Mouse (Mus musculus) cerebellum, adult 2 months (tissue): ENCODE results near the gene Ppp1r18. TPM values are rescaled to one million over a fixed set of nuclear protein-coding genes. Genes with fewer than 3 reads are reported as not detected.

Experiments used
- DNase-seq, 2 experiments: peaks; one replicate each; pipeline ENCODE4 v3.0.0; 2021
- H3K27ac ChIP-seq: fragments of 200-500 bp; 2 replicates; pipeline ENCODE4 v1.5.1; 2012; ENCODE audit warnings: low read length, control low read depth, inconsistent platforms; ENCODE audit not compliant: insufficient read depth
- H3K27me3 ChIP-seq: fragments of 200-500 bp; 2 replicates; pipeline ENCODE4 v1.6.1; 2012; ENCODE audit warnings: inconsistent platforms, mild to moderate bottlenecking, low read length, moderate library complexity; ENCODE audit not compliant: control insufficient read depth, insufficient read depth
- H3K4me1 ChIP-seq: fragments of 200-500 bp; 2 replicates; pipeline ENCODE4 v1.6.1; 2011; ENCODE audit warnings: low read length; ENCODE audit not compliant: control insufficient read depth, insufficient read depth
- H3K4me3 ChIP-seq: fragments of 200-500 bp; replicated peaks from 2 replicates; pipeline ENCODE3; 2011; ENCODE audit warnings: mild to moderate bottlenecking, low read depth, low read length, control low read depth; ENCODE audit not compliant: insufficient read depth
- CTCF ChIP-seq: fragments of 200-500 bp; IDR thresholded peaks from 2 replicates; pipeline ENCODE4 v1.5.1; 2011; ENCODE audit warnings: low read depth, mild to moderate bottlenecking, control low read depth, low read length, moderate library complexity, borderline replicate concordance; ENCODE audit not compliant: insufficient read depth
- POLR2A ChIP-seq: fragments of 200-500 bp; IDR thresholded peaks from 2 replicates; pipeline ENCODE4 v1.6.1; 2011; ENCODE audit warnings: low read length, control low read depth, borderline replicate concordance; ENCODE audit not compliant: insufficient read depth
- WGBS: fragments of 180-500 bp; shearing (Covaris S2); methylation state at CpG from one replicate; pipeline ENCODE4 v1.1.7; 2018; 5-methylcytosine and 5-hydroxymethylcytosine counted together
- polyA plus RNA-seq: library from polyadenylated mRNA; depleted of rRNA; stranded (reverse); fragments of >200 nt; gene quantifications from 2 replicates; pipeline ENCODE4 v1.2.3, GENCODE M21; 2012; rRNA removed

Ppp1r18 gene
- polyA plus RNA-seq, 1 experiment, result 8.7 TPM

DNA sequence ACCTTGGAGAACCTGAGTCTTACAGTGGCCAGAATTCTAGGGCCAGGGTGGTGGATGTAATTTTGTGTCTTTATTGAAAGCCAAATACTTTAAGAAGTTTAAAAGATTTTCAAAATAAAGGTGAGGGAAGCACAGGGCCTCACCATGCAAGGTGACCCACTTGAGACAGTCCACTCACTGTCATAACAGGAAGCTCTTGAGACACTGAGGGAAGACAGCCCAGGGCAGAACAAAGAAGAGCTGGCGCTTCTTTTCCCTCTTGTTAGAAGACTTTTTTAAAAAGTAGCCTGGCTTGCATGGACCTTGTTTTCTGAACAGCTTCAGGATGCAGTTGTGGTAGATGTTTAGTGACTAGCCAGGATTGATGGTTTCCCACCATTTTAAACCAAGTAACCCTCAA, 55.0 kb downstream of the Ppp1r18 start:
- no peak for DNase-seq
- 74% methylated on average over 1 of the region's 1 CpGs for WGBS
- Histone ChIP-seq H3K4me1 (peaks cover 4% of the 10 kb centered on the region; the same call in 1 of the 2 replicates), H3K4me3 (no peak overlapping the region), H3K27ac (no peak overlapping the region; the same call in 1 of the 2 replicates), H3K27me3 (no peaks in the 10 kb centered on the region)
- TF ChIP-seq POLR2A (no peak), CTCF (no peak)

DNA sequence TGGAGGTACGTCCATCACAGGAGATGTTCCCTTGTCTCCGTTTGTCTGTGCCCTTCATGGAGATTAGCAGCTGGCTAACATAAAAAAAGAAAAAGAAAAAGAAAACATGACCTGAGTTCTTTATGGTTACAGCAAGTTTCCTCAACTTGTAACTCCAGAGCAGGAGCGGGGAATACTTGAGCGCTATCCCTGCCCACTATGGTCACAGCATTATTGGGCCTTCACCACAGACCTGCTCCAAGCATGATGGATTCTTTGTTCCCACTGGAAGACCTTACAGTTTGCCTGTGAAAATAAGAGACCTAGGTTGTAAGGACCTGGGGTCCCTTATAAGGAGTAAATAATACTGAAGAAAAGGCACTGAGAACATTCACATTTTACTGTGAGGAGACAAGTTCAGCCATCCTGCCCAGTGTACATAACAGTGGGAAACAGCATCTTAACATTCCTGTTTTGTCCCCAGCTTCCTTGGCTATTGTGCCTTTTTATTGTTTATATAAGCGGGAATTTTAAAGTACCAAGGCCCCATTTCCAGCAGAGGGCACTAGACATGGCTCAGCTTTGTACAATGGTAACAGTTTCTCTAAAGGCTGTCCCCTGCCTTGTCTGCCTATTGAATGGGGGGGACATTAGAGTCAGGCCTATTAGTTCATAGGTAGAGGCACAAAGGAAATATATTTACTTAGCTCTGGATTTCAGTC, 55.6 kb downstream of the Ppp1r18 start:
- WGBS, result 64% methylated on average over 5 of the region's 5 CpGs
- no peak overlapping the region; the same call in 1 of the 2 replicates for H3K27ac ChIP-seq
- DNase-seq, result peak in 1 of 2 experiments; percentile 49
- peaks cover 4% of the 10 kb centered on the region; the same call in 1 of the 2 replicates for H3K4me1 ChIP-seq
- H3K4me3 ChIP-seq, result no peak overlapping the region
- TF ChIP-seq CTCF (no peak), POLR2A (no peak)
- no peaks in the 10 kb centered on the region for H3K27me3 ChIP-seq

DNA sequence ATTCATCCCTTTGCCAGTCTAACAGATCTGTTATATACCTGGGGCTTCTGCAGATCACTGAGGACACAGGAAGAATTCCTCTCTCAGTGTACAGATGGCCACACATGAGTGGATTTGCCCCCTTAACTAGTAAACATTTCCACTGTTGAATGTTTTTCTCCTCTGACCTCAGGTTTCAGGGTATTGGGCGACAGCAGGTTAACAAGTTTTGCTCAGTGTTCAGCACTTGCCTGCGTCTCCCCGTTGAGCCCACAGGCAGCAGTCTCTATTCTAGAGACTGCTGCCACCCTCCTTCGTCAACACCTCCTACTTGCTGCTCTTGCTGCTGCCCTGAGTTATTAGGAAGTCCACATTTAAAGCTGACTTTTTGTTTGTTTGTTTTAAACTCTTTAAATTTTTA, 56.3 kb downstream of the Ppp1r18 start:
- Histone ChIP-seq H3K4me3 (no peak overlapping the region), H3K4me1 (peaks cover 4% of the 10 kb centered on the region; the same call in 1 of the 2 replicates), H3K27ac (no peak overlapping the region), H3K27me3 (no peaks in the 10 kb centered on the region)
- 83% methylated on average over 4 of the region's 4 CpGs for WGBS
- DNase-seq, result no peak
- TF ChIP-seq CTCF, result no peak
- no peak for TF ChIP-seq POLR2A

DNA sequence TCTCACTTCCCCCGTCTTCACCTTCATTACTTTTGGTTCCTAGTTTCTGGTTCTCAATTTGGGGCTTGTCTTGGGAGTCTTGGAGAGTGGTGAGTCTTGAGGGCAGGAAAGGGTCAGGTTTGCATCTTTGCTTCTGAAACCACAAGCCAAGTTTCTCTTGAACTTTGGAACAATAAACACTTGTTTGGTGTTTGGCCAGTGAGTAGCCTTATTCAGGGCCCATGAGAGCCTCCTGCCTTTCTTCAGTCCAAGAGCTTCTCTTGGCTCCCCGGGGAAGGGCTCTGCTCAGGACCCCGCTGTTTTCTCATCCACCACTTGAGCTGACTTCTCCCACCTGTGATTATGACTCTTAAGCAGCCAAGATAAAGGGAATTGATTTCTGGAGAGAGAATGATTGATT, 57.2 kb downstream of the Ppp1r18 start:
- Histone ChIP-seq H3K4me3 (no peak overlapping the region), H3K27me3 (no peaks in the 10 kb centered on the region), H3K27ac (no peak overlapping the region), H3K4me1 (peaks cover 4% of the 10 kb centered on the region; the same call in 1 of the 2 replicates)
- no peak for DNase-seq
- no peak for TF ChIP-seq CTCF
- TF ChIP-seq POLR2A, result no peak
- WGBS, result 81% methylated on average over 3 of the region's 3 CpGs

DNA sequence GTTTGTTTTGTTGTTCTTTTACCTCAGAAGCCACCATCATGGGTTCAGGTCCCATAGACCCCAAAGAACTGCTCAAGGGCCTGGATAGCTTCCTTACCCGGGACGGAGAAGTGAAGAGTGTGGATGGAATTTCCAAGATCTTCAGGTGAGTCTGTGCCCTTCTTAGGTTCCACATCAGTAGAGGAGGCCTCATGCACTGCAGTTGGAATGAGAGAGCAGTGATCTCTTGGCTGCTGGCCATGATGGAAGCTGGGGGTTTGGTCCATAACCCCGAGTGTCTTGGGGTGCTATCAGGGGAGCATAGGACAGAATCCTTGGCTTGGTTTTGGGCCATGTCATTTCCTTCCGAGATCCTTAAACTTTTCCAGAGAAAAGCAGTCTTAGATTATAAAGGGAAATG, 57.9 kb downstream of the Ppp1r18 start:
- 74% methylated on average over 4 of the region's 4 CpGs for WGBS

More for the DNA sequence above, 57.9 kb downstream of the Ppp1r18 start:
- no peaks in the 10 kb centered on the region for H3K27me3 ChIP-seq
- no peak overlapping the region for H3K27ac ChIP-seq
- no peak for DNase-seq
- H3K4me3 ChIP-seq, result no peak overlapping the region
- TF ChIP-seq CTCF, result no peak
- TF ChIP-seq POLR2A, result no peak
- H3K4me1 ChIP-seq, result peaks cover 4% of the 10 kb centered on the region; the same call in 1 of the 2 replicates

Other genes with a start within 250 kb of the Ppp1r18 start
- not detected in 2 replicates for gene Gm9573, start 239.0 kb upstream of the Ppp1r18 start, polyA plus RNA-seq
- gene Mucl3, start 221.9 kb upstream of the Ppp1r18 start, polyA plus RNA-seq, result not detected in 2 replicates
- gene Vars2, start 198.0 kb upstream of the Ppp1r18 start, polyA plus RNA-seq, result 35.5 and 35.9 TPM in 2 replicates
- gene Gtf2h4, start 191.9 kb upstream of the Ppp1r18 start, polyA plus RNA-seq, result 30.7 and 34.8 TPM in 2 replicates
- 76.7 and 76.9 TPM in 2 replicates for gene Ddr1, start 161.0 kb upstream of the Ppp1r18 start, polyA plus RNA-seq
- gene Ier3, start 43.9 kb upstream of the Ppp1r18 start, polyA plus RNA-seq, result 22.6 and 25.2 TPM in 2 replicates
- gene Flot1, start 42.4 kb upstream of the Ppp1r18 start, polyA plus RNA-seq, result 129 and 140 TPM in 2 replicates
- 320 TPM in 2 replicates for gene Tubb5, start 27.3 kb upstream of the Ppp1r18 start, polyA plus RNA-seq
- 12.1 and 16.1 TPM in 2 replicates for gene Mdc1, start 24.1 kb upstream of the Ppp1r18 start, polyA plus RNA-seq
- gene Nrm, start 4.3 kb upstream of the Ppp1r18 start, polyA plus RNA-seq, result 8.6 and 12.0 TPM in 2 replicates
- 52.2 and 57.4 TPM in 2 replicates for gene Dhx16, start 14.2 kb downstream of the Ppp1r18 start, polyA plus RNA-seq
- 161 and 173 TPM in 2 replicates for gene 2310061I04Rik, start 31.8 kb downstream of the Ppp1r18 start, polyA plus RNA-seq
- 80.2 and 81.5 TPM in 2 replicates for gene Atat1, start 44.5 kb downstream of the Ppp1r18 start, polyA plus RNA-seq
- 62.5 and 65.1 TPM in 2 replicates for gene Mrps18b, start 50.8 kb downstream of the Ppp1r18 start, polyA plus RNA-seq
- 42.3 and 44.9 TPM in 2 replicates for gene Ppp1r10, start 50.8 kb downstream of the Ppp1r18 start, polyA plus RNA-seq
- 85.8 and 99.1 TPM in 2 replicates for gene Abcf1, start 104.2 kb downstream of the Ppp1r18 start, polyA plus RNA-seq
- gene Gnl1, start 114.3 kb downstream of the Ppp1r18 start, polyA plus RNA-seq, result 92.5 and 103 TPM in 2 replicates
- gene Prr3, start 114.6 kb downstream of the Ppp1r18 start, polyA plus RNA-seq, result 38.8 and 42.6 TPM in 2 replicates
- gene H2-T24, start 155.0 kb downstream of the Ppp1r18 start, polyA plus RNA-seq, result 0.95 and 1.1 TPM in 2 replicates
- gene H2-T23, start 167.3 kb downstream of the Ppp1r18 start, polyA plus RNA-seq, result 13.0 and 17.3 TPM in 2 replicates
- 25.5 and 31.0 TPM in 2 replicates for gene H2-T22, start 177.2 kb downstream of the Ppp1r18 start, polyA plus RNA-seq
- gene Gm6034, start 177.4 kb downstream of the Ppp1r18 start, polyA plus RNA-seq, result not detected in 2 replicates
- 0.08 and 0.15 TPM in 2 replicates for gene Gm11127, start 192.8 kb downstream of the Ppp1r18 start, polyA plus RNA-seq